Mouse (Mus musculus): ENCODE measurements around the gene Vasp.

The Vasp gene

DNA sequence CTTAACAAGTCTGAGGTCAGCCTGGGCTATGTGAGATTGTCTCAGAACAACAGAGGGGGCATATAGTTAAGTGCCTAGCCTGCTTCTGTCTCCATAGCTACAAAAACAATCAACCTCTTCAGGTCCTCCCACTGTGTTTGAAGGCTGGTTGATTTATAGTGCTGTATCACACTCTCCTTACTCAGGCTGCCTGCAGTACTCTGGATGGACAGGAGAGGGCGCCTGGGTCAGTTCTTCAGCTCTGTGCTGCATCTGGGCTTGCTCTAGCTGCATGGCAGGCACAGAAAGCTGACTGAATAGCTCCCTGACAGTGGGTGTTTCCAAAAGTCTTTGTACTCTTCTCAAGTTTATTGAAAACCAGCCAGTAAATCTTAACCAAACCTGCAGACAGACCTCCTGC, 32.2 kb downstream of the Vasp start:
- in situ Hi-C loops (cut with MseI, MboI) = loop anchor here in 1 of 2 experiments (5.0 kb wide), 1 partner anchor 38 kb away; no protein-coding TSS in a partner anchor

DNA sequence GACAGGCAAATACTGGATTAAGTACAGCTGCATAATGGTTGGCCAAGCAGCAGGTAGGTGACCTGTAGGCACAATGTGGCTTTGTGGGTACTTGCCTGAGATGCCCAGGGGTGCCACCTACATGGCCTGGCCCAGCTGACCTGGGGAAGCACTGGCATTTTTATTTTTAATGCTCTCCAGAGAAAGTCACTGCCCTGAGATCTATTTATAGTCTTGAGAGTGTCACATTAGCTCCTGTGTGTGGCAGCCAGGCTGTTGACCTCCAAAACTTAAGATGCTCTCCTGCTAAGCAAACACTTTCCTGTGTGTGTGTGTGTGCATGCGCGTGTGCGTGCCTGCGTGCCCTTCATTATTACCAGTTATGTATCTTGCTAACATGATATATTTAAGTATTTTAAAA, 33.3 kb downstream of the Vasp start:
- in situ Hi-C loops (cut with MseI, MboI) = loop anchor here in 1 of 2 experiments (5.0 kb wide), 1 partner anchor 39 kb away; no protein-coding TSS in a partner anchor

DNA sequence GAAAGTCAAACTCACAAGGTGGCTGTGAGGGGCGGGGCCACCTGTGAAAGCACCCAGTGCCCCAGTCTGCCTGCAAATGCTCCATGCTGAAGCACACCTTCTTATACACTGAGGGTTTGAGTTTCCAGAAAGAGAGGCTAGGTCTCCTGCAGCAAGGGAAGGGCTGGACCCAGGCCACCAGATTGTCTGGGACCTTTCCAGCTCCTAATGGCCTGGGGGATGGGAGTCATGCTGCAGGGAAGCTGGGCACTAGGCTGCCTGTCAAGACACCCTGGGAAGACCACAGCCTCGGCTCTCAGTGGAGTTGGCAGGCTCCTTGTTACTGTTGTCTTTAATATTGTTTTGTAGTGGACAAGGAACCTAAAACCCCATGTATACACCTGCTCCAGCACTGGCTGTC, 35.2 kb downstream of the Vasp start:
- in situ Hi-C loops (cut with MseI, MboI) = loop anchor here in 1 of 2 experiments (5.0 kb wide), 1 partner anchor 41 kb away; no protein-coding TSS in a partner anchor

DNA sequence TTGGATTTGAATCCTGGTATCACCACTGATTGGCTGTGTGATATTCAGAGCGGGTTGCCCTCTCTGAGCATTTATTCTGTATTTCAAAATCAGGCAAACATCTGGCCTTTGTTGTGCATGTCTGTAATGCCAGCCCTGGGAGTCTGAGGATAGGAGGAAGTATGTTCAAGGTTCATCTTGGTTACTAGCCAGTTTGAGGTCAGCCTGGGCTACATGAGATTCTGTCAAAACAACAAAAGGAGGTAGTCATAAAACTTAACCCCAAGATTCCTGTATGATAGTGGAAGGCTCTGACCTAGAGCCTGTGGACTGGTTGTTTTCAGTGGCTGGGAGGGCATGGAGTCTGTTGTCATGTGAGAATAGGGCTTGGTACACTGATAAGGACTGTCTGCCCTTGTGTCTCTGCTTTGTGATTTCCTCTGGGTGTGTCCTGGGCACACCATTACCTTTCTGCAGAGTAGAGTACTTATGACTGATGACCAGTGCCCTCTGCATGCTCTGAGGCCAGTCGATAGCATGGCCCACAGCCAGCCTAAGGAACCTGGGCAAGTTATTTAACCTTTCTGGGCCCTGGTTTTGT, 36.4 kb downstream of the Vasp start:
- in situ Hi-C loops (cut with MseI, MboI) = loop anchor here in 1 of 2 experiments (5.0 kb wide), 1 partner anchor 42 kb away; no protein-coding TSS in a partner anchor

DNA sequence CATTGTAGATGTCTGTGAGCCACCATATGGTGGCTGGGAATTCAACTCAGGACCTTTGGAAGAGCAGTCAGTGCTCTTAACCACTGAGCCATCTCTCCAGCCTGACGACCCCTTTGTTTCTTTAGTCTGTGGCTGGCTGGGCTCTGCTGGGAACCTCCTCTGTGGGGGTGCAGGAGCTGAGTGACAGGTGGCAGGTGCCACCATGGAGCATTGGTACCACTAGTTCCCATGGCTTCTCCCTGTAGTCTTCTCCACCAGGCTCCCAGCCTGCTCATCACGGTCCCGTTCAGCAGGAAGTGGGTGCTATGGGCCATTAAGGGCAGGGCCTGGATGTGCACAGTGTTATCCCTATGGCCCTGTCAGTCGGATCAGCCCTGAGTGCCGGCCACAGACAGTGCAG, 37.0 kb downstream of the Vasp start:
- in situ Hi-C loops (cut with MseI, MboI) = loop anchor here in 1 of 2 experiments (5.0 kb wide), 1 partner anchor 43 kb away; no protein-coding TSS in a partner anchor

DNA sequence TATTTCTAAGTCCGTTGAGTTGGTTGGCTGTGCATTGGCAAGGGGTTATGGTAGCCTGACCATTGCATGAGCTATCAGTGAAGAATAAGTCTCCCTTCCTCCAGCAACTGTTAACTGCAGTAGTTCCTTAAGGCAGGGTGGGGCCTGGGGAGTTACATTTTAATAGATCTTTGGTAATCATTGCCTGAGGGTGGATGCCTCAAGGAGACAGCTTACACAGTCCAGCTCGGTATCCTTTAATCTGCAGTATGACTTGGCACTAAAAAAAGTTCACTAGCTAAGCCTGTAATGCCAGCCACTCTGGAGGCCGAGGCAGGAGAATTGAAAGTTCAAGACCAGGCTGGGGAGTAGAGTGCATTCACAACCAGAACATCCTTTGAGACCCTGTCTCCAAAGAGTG, 39.8 kb downstream of the Vasp start:
- in situ Hi-C loops (cut with MseI, MboI) = no loop called here

DNA sequence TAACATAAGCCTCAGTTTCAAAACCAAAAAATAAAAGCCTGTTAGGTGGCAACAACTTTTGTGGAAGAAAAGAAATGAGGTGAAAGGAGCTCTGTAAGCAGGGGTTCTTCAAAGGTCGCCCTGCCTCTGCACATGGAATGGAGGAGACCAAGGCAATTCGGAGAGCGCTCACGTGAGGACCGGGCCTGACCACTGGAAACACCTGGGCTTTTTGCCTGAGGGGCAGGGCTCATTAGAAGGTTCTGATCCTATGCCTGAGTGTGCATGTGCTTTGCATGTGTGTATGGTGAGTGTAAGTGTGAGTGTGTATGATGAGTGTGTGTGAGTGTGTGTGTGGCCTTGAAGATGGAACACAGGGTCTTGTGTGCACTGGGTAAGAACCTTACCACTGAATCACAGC, 40.7 kb downstream of the Vasp start:
- in situ Hi-C loops (cut with MseI, MboI) = no loop called here

DNA sequence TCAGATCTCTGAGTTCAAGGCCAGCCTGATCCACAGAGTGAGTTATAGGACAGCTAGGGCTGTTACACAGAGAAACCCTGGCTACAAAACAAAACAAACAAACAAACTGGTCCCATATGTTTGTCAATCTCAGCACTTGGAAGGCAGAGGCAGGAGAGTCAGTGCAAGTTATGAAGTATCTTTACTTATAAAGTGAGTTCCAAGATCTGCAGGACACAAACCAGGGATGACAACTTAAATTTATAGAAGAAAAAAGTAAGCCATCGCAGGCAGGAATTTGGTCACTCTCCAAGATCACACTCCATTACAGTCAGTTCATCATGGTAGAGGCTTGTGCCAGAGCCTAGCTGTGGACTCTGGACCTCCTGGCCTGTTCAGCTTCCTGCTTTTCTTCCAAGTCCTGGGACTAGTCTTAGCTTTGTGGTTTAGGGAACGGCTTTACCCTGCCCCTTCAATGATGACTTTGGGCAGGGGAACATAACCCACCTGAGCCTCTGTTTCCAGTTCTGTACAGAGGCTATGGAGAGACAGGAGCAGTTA, 41.5 kb downstream of the Vasp start:
- in situ Hi-C loops (cut with MseI, MboI) = no loop called here

DNA sequence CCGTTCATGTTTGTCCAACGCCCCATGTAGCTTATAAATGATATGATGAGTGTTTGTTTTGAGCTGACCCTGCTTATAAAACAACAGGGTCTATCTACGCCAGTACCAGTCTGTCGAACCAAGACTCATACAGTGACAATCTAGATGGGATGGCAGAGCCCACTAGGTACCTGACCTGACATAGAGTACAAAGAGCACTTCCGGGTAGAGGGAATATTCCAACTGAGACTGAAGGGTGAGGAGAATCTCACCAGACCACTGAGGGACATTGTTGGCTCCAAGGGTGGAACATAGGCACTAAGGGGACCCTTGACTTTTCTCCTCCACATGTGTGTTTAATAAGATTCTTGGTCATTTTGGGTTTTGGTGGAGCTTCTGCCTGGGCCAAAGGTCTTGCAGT, 42.2 kb downstream of the Vasp start:
- in situ Hi-C loops (cut with MseI, MboI) = no loop called here

DNA sequence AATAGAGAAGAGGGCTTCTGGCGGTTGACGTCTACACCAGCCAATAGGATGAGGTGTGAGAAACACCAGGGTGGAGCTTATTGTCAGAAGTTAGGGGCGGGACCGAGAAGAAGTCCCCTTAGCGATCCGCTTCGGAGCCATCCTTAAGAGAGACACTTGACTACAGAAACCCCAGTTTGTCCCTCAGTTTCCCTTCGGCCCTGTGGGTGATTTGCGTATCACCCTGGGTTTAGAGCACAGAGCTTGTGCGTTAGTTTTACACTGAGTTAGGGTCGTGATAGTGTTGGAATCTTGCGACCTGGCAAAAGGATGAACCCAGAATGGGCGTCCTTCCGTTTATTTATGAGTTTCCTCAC, 42.8 kb downstream of the Vasp start:
- in situ Hi-C loops (cut with MseI, MboI) = no loop called here

DNA sequence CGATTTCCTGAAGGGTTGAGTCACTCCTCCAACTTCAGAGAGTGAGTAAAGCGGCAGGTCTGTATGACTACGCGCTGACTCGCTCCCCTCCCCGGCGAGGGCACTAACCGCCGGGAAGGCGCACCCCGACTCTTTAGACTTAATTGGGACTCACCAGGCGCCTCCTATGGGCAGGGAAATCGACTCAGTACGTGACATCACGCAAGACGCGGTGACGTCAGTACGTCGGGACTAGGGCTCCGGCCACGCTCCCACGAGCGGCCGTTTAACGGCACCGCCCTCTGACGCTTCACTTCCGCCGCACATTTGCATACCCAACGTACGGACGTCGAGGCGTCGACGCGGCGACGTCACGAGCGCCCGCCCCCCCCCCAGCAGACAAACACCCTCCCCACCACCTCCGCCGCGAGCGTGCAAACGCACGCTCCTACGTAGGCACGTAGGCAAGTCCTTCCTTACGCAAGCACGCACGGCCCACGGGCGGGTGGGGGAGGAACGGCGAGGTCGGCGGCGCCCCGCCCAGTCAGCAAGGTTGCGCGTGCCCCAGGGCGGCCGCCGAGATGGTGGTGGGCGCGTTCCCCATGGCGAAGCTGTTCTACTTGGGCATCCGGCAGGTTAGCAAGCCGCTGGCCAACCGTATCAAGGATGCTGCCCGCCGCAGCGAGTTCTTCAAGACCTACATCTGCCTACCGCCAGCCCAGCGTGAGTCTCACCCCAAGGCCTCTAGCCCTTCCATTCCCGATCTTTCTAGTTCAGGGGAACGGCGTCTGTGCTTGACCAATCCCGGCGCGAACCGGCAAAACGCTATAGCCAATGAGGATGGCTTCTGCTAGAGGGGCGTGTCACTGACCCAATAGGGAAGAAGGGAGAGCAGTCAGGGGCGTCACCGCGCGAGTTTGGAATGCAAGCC, 43.5 kb downstream of the Vasp start, which contains the start of gene Opa3:
Gene Opa3, plus strand, starts transcription at position 452 of the 910 bp plus-strand sequence.
- in situ Hi-C loops (cut with MseI, MboI) = no loop called here

DNA sequence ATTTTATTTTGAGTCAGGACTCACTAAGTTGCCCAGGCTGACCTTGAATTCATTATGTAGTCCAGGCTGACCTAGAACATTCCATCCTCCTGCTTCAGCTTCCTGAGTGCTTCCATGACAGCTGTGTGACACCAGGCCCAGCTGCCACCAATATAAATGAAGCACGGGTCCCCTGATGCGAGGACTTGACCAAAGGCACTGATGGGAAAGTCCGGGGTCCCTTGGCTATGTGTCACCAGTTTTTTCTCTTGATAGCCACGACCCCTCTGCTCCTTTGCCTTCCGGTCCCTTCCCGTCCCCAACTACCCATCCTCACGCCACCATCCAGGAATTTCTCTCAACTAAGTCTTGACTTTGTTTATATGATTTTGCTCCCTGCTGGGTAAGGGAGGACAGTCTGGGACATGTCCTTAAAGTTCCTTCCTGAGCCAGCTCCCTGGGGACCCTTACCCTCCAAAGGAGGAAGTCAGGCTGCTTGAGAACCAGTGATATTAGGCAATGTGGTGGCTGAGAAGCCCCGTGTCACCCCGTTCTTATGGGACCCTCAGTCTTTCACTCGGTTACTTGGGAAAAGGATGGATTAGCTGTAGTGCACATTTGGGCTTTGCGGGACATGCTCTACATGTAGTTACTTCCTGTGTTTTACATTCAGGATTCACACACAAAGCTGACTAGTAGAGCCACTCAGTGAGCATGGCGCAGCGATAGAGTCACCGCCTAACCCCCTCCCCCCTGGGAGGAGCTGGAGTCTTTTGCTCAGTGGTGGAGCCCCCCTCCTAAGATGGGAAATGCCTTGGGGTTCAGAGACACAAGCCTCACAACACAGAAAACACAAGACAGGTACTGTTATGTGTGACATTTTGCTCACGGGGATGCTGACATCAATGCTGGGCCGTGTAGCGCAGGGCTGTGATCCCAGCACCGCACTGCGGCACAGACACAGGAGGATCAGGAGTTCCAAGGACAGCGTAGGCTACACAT, 44.5 kb downstream of the Vasp start:
- in situ Hi-C loops (cut with MseI, MboI) = no loop called here

DNA sequence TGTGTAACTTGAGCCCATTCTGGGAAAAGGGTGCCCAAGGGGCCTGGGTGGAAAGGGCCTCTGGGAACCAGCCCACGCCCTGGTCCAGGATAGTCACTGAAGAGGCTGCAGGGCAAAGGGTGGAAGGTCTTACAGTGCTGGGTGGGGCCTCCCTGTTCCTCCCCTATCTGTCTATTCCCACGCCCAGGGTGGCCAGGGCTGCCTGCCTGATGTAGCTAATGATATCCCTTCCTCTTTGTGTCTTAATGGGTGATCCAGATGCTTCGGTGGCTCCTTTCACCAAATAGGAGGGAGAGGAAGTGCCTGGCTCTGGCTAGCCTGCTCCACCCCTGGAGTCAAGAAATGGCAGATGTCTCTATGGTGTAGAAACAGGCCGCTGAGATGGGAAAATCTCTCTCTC, 46.7 kb downstream of the Vasp start:
- in situ Hi-C loops (cut with MseI, MboI) = no loop called here

DNA sequence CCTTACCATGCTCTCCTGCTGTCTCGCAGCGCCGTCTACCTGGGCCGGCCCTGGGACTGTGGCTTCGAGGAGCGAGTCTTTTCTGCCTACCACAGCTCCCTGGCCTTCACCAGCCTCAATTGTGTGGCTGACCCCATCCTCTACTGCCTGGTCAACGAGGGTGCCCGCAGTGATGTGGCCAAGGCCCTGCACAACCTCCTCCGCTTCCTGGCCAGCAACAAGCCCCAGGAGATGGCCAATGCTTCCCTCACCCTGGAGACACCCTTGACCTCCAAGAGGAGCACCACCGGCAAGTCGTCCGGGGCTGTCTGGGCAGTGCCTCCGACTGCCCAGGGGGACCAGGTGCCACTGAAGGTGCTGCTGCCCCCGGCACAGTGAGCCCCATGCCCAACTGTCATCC, 48.7 kb downstream of the Vasp start:
- in situ Hi-C loops (cut with MseI, MboI) = no loop called here

DNA sequence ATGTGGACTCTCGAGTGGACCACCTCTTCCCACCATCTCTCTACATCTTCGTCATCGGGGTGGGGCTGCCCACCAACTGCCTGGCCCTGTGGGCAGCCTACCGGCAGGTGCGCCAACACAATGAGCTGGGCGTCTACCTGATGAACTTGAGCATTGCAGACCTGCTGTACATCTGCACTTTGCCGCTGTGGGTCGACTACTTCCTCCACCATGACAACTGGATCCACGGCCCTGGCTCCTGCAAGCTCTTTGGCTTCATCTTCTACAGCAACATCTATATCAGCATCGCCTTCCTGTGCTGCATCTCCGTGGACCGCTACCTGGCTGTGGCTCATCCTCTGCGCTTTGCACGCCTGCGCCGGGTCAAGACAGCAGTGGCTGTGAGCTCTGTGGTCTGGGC, 49.4 kb downstream of the Vasp start:
- in situ Hi-C loops (cut with MseI, MboI) = no loop called here

DNA sequence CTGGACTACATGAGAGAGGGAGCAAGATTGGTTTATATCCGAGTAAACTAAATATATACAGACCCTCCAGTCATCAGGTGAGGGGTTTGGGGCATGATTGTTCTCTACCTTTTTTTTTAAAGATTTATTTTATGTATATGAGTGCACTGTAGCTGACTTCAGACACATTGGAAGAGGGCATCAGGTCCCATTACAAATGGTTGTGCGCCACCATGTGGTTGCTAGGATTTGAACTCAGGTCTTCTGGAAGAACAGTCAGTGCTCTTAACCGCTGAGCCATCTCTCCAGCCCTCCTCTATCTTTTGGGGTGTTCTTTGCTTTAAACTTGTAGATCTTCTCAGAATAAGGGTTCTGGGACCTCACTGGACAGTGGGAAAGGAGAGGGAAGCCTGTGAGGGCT, 51.6 kb downstream of the Vasp start:
- in situ Hi-C loops (cut with MseI, MboI) = no loop called here

DNA sequence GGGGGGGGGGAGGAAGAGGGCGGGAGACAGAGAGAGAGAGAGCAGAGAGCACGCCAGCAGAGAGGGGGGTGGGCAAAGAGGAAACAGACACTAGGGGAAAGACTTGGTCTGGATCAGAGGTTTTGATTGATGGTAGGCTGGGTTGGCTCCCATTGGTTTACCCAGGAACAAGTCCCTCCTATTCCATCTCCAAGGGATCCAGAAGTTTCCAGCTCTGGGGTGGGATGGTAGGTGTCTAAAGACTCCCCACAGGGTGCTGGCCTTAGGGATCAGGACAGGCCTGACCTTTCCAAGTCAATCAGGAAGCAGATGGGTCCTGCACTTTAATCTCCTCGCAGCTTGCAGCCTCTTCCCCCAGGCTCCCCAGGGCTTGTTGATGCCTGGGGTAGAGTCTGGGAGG, 53.7 kb downstream of the Vasp start:
- in situ Hi-C loops (cut with MseI, MboI) = no loop called here

DNA sequence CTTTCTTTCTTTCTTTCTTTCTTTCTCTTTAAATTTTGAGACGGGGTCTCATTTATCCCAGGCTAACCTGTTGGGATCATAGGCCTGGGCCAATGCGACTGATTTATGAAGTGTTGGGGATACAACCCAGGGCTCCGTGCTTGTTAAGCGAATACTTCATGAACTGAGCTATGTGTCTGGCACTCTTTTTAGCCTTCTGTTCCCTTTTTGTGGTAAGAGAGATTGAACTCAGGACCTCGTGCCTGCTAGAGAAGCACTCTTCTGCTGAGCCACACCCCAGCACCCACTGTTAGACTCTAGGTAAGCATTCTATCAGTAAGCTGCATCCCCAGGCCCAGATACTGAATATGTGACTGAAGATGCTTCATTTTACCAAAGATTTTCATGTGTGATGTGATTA, 54.1 kb downstream of the Vasp start:
- in situ Hi-C loops (cut with MseI, MboI) = no loop called here

DNA sequence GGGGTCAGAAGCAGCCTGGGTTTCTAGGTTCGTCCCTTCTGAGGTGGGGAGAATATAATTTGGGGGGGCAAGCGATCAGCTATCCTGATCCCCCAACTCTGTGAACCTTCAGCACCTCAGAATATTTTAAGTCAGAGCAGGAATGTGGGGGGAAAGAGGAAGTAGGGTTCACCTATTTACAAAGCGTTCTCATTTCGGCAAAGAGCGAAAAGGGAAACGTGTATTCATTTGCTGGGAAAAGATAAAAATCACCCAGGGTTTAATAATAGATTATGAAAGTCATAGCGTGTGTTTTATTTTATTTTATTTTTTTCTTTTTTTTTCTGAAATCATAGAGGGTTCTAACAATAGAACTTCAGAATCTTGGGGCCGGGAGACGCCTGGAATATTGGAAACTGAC, 56.7 kb downstream of the Vasp start:
- in situ Hi-C loops (cut with MseI, MboI) = no loop called here

DNA sequence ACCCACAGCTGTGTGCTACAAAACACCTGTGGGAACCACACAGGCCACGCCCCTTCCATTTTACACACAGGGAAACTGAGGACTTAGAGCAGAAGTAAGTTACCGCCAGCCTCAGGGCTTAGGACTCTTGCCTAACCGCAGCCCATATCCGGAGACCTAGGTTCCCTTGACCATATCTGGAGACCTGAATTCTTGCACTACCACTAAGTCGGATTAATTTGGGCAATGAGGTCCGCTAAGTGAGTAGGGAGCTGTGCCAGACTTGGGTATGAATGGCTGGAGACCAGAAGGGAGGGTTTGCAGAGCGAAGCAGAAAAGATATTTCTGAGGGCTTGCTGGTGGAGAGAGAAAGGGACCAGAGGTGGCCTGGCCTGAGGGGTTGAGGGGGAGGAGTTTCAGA, 57.2 kb downstream of the Vasp start:
- in situ Hi-C loops (cut with MseI, MboI) = no loop called here

DNA sequence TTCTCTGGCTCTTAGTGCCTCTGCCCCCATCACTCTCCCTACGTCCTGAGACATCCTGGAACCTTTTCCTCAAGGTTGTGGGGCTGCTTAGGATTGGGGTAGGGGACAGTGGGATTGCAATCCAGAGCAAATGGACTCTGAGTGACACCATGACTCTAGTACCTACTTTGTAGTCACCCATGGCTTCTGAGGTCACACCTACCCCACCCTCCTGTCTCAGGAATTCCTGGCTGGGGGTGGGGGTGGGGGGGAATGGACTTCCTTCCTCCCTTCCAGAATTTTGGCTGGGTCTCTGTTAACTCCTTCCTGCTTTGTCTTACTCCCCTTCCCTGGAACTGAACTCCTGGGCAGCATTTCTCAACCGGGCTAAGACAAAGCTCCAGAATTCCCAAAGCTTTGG, 58.2 kb downstream of the Vasp start:
- in situ Hi-C loops (cut with MseI, MboI) = no loop called here
